Mouse (Mus musculus) kidney, adult 2 months (tissue): ENCODE measurements at regions not wholly inside any gene's neighbourhood (a gene's known extent, or its start where the extent isn't known, plus 50 kb on each side); places are given as distances from the start of the nearest gene placed in this dataset.

Experiments
- CTCF ChIP-seq: fragments of 200-500 bp; conservative IDR thresholded peaks from 2 replicates; pipeline ENCODE4 v1.5.1; 2011; ENCODE audit warnings: low read depth, mild to moderate bottlenecking, control low read depth, low read length, moderate library complexity, mixed read lengths; ENCODE audit not compliant: insufficient read depth, insufficient read length
- POLR2A ChIP-seq: fragments of 200-500 bp; IDR thresholded peaks from one replicate; pipeline ENCODE4 v1.6.1; 2011; ENCODE audit warnings: low read depth, low read length, control low read depth

GRCm38 (mm10) chr9:88277031-88277430 is 50.0 kb upstream of the Nt5e start:
- TF ChIP-seq POLR2A (no peak), CTCF (no peak)
